Mouse (Mus musculus) 3T3-L1 (cell line): ENCODE data around the gene Izumo1.

ENCODE experiments used
- DNase-seq: peaks from one replicate; pipeline ENCODE4 v3.0.0-alpha.2; 2015; ENCODE audit warnings: low read depth, low spot score

The Izumo1 gene

DNA sequence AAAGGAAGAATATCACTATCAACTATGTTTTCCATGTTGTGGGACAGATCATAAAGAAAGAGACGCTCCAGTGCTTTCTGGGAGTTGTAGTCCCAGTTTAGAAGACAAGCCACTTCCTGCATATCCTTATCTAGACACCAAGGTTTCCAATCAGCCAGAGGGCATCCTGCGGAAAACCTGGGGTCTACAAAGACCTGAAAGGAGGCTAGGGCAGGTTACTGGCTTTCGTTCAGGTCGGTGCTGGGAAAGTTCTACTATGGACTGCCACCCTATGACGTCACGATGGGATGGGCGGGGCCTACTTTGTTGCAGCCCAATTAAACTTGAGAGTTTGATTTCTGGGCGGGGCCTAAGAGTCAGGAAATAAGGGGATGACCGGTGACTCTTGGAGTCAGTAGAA is at the start of gene Izumo1:
Gene Izumo1 (plus strand): TSS at position 369 of the 400 bp plus-strand sequence.
- DNase-seq = no peak

DNA sequence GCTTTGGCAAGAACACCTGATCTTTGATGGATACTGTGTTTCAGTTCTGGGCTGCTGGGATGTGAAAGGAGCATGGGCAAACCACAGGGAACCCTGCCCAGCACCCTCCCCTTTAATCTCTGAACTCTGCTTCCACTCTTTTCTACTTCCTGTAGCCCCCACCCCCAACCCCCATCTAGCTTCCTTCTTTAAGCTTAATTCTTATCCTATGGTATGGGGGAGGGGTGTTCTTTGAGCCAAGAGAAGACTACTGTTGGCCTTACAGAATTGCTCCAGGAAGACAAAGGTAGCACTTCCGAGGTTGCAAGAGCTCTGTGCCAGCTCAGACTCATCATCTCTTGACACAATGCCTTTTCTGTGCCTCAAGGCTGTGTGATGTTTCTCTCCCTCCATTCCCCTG is 49.6 kb upstream of the Izumo1 start:
- DNase-seq = no peak

DNA sequence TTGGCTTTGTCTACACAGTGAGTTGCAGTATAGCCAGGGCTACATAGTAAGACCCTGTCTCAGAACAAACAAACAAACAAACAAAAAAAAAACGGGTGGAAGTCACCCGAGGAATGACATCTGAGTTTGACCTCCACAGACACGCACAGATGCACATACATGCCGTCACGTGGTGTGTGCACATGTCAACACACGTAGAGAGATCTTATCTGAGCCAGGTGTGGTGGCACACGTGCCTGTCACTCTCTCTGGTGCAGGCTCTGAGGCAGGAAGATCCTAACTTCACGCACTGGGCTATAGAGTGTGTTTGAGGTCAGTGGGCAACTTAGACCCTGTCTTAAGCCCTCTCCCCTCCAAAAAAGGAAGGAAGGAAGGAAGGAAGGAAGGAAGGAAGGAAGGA is 47.7 kb upstream of the Izumo1 start:
- DNase-seq = no peak

DNA sequence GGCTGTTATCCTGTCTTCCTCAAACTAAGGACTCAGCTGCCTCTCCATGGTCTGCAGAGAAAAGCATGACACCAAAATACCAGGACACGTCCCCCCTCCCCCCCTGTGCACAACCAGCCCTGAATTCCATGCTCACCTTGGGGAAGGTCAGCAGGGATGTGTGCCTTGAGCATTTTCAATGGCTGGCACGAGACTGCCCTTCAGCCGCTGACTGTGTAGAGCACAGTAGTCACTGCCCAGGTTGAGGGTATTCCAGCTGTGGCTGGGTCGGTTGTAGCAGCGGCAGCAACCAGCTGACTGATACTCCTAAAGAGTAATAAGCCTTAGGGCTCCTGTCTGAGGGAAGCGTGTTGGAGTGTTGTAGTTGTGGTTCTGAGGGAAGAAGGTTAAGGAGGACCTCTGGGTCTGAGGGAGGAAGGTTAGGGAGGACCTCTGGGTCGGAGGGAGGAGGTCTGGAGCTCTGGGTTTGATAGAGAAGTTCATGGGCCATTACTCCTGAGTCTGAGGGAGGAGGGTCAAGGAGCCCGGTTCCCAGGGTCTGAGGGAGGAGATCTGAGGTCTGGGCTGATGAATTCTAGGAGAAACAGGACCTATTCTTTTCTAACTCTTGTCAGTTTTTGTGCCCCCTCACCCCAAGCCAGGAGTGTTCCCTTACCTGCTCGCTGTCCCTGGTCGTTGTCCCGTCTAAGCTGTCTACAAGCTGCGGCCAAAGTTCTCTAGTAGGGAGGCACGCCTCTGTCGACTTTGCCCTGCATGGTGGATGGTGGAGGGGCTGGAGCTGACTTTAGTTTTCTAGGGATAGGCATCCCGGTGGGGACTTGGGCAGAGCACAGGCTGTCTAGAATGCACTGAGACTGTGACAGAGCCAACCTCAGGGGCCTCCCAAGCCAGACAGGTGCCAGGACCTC is 46.9 kb upstream of the Izumo1 start:
- no peak for DNase-seq

DNA sequence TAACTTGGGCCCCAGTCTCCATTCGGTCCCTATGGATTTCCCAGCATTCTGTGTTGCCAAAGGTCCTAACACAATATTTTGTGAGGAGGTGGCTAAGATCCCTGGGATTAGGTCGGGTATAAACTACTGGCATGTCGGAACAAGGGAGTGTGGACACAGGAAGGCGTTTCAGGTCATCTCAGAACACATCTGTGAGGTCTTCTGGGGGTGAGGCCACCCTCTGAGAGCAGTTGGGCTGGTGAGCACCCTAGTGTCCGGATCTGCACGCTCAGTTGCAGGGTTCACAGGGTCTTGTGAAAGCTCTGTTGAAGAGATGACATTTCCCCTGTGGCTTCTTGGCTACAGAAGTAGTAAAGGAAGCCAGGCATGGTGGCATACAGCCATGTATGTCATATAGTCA is 35.7 kb upstream of the Izumo1 start:
- no peak for DNase-seq

DNA sequence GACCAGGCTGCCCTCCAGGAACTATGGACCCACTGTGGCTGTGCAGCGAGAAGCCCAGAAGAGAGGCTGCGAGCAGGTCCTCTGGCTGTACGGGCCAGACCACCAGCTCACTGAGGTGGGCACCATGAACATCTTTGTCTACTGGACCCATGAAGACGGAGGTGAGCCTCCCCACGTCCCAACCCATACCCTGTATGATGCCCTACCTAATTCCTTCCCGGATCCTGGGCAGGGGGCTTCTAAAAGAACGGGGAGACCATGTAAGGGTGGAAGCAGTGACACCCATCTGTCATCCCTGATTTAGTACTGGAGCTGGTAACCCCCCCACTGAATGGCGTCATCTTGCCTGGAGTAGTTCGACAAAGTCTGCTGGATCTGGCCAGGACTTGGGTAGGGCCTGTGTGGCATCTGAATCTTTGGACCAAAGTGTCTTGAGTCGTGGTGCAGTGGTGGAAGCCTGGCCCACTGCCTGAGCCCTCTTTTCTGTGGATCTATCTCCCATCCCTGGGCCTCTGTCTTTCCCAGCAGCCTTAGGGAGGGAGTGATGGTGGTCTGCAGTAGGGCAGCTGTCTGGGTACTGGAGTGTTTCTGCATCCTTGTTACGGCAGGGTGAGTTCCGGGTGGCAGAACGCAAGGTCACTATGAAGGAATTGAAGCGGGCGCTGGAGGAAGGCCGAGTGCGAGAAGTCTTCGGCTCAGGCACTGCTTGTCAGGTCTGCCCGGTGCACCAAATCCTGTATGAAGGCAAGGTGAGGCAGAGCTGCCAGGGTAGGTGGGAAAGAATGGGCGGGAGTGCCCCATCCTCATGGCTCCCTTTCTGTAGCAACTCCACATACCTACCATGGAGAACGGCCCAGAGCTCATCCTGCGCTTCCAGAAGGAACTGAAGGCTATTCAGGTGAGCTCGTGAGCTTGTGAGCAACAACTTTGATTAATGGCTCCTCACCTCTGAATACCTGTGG is 33.7 kb upstream of the Izumo1 start:
- no peak for DNase-seq

DNA sequence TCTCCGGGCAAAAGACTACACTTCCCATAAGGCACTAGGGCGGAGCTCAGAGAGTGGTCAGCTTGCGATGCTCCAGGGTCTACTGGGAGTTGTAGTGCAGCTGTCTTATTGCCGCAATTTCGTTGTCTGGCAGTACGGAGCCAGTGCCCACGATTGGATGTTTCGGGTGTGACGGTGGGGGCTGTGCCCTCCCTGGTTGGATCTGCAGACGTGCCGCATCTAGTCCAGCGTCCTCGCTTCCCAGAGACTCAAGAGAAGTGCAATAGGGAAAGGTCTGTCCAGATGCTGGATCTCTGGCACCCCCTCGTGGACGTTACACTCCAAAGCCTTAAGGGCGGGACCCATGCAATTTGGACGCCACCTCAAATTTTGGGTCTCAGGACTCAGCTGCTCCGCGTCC is 32.4 kb upstream of the Izumo1 start:
- DNase-seq = peak; percentile 97

DNA sequence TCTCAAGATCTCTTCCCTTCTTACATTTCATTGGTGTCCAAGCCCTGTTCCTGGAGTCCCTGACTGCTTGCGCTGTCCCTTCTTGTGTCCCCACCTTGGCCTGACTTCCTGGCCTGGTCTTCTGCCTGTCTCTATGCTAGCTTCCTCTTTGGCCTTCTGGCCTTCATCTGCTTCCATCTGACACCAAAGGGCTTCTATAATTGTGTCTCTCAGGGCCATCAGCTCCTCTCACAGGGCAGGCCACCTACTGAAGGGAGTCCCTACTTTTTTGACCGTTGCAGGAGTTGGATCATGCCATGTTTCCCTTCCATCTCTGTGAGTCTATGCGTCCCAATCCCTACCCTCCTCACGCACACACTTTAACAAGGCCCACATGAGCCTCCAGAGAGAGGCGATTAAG is 31.7 kb upstream of the Izumo1 start:
- no peak for DNase-seq

DNA sequence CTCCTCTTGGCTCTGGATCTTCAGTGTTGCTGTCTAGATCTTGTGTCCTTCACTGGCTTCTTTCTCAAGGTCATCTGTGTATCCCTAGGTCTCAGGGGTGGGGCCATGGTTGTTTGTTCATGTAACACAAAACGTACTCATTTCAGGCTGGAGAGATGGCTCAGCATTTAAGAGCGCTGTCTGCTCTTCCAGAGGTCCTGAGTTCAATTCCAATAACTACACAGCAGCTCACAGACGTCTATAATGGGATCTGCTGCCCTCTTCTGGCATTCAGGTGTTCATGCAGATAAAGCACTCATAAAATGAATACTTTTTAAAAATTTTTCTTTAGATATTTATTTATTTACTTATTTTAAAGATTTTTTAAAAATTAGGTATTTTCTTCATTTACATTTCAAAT is 30.7 kb upstream of the Izumo1 start:
- peak; percentile 51 for DNase-seq

DNA sequence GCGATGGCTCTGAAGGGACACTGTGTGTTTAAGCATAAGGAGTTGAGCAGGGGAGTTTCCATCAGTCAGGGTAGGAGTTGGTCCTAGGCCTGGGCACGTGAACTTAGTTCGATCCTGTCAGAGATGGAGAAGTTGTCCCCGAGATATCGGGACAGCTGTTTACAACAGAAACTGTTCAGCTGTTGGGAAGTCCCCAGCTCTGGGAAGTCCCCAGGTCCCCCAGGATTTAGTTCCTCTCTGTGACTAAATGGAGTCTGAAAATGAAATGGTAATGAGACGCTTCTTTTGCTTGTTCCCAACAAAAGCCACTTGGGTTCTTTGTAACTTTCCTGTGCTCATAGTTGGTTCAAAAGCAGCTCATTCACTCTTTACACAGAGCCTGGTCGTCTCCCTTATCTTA is 29.7 kb upstream of the Izumo1 start:
- DNase-seq = no peak

DNA sequence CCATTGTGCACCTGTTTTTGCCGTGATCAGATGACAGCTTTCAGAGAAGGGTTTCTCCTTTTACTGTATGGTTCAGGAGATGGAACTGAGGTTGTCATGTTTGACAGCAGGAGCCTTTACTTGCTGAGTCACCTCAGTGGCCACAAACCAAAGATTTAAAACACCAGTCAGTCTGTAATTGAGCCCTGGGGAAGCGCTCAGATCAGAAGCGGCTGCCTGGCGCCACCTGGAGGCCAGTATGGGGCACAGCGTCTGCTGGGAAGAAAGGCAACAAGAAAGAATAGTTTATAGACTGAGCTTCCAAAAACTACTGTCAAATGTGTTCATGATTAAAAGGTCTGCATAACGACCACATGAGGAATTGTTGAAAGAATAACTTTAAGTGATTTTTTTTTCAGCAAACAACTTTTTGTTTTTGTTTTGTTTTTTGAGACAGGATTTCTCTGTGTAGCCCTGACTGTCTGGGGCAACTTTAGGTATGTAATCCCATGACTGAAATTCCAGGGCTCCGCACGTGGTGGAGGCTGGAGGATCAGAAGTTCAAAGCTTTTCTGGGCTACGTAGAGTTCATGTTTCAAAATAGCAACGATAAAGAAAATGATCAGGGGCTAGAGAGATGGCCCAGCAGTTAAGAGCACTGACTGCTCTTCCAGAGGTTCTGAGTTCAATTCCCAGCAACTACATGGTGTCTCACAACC is 28.3 kb upstream of the Izumo1 start:
- peak; percentile 88 for DNase-seq

DNA sequence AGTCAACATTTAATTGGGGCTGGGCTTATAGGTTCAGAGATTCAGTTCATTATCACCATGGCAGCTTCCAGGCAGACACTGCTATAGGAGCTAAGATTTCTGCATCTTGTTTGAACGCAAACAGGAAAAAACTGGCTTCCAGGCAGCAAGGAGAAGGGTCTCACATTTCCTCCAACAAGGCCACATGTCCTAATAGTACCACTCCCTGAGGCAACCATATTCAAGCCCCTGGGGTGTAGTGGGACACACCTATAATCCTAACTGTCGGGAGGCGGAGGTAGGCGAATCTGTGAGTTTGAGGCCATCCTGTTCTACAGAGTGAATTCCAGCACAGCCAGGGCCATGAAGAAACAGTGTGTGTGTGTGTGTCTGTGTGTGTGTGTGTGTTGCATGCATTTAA is 26.4 kb upstream of the Izumo1 start:
- no peak for DNase-seq

DNA sequence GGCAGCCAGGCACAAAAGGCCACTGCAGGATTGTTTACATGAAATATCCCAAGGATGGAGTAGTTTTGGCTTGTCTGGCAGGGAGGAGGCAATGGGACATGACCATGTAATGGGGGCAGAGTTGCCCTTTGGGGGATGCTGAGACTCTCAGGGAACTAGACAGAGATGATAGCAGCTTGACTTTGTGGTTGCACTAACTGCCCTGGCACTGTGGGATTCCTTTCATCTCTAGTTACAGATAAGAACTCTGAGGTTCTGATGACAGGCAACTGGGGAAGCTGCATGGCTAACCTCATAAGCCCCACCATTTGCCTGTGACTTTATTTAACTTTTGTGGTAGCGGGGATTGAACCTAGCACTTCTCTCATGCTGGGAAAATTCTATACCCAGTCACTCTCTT is 25.5 kb upstream of the Izumo1 start:
- no peak for DNase-seq

DNA sequence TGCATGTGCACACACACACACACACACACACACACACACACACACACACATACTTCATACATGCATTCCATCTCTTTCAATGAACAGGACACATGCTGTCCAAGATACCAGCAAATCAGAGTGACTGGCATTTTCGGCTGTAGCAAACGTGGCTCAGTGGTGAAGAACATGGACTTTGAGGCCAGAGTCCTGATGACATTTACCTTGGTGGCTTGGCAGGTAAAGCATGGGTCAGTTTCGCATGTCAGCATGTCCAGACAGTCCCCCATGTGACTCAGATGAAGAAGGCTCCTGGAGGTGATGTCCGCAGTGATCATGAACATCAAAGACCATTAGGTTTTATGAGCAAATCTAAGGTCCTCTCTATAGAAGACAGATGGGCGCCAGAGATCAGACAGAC is 24.6 kb upstream of the Izumo1 start:
- DNase-seq = no peak

DNA sequence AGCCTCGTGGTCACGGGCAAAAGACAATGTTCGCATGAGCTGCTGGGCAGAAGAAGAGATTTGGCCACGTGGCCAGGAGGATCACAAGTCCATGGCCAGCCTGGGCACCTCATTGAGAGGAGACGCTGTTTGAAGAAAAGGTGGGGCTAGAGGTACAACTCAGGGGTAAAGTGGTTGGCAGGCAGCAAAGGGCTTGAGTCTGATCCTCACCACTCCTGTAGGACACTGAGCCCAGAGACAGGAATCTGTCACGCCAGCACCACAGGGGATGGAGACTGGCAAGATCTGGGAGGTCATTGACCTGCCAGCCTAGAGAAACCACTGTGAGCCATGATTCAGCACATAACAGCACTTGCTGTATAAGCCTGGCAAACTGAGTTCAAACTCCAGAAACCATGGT is 24.1 kb upstream of the Izumo1 start:
- DNase-seq = no peak

DNA sequence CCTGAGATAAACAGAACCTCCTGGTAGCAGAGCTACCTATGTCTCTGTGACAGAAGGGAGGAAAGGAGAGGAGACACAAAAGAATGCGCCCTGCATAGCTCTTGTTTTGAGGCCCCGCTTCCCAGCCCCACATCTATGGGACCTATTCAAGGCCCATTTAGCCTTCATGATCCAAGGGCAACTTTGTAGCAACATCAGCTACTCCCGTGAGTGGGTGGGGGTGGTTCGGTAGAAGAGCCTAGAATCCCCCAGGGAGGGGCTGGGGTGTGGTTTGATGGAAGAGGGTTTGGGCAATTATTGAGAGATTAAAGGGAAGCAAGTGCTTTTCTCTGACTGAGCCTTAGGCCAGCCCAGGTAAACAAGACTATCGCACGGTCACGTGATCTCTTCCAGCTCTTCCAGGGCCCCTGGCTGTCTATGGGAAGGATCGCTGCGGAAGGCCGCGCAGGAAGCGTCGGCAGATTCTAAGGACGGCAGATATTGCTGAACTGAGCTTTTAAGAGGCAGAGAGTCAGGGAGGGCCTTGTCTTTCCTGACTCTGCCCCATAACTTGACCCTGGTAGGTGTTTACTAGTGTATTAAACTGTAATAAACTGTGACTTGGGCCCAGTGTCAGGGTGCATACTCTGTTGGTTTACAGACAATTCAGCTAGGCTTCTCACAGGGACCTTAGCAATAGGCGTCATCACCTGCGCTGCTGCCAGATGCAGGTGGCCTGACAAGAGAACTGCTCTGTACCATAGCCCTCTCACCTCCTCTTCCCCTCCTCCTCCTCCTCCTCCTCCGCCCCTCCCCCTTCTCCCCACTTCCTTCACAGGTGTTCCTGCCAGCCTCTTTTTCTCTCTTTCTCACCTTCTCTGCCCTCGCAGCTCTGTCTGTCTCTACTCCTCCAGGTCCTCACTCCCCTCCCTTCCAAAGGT is 22.4 kb upstream of the Izumo1 start:
- DNase-seq = no peak

DNA sequence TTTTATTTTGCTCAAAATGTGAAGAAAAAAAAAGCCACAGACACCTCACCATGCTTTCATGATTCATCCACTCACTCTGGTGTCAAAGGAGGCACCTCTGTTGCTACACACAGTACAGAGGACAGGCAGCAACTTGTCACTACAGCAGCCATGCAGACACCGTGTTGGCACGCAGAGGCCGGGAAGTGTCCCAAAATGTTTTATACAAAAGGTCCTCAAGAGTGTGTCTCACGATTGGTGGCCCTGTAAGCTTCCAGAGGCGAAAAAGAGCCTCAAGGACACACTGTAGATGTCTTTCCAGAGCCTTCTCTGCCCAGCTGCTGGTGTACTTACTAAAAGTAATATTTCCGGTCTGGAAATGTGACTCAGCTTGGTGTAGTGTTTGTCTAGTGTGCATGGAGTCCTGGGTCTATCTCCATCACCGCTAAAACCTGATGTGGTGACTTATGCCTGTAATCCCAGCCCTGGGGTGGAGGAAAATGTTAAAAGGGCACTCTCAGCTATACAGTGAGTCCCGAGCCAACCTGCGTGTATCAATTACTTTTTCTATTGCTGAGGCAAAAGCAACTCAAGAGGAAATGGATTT is 15.8 kb upstream of the Izumo1 start:
- DNase-seq = no peak

DNA sequence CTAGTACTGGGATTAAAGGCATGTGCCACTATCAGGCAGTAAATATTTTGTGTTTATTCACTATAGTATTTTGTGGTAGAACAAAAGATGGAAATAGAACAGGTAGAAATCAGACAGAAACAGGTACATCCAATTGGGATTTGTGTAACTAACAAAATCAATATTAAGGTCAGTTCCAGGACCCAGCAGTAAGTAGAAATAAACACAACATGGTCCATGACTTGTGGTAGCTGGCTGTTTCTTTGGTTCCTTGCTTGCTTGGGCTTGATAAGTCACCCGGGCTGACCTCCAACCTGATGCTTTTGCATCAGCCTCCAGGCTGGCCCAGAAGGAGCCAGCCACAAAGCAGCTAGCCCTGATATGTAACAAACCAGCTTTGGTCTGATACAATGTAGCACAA is 12.1 kb upstream of the Izumo1 start:
- DNase-seq = no peak

DNA sequence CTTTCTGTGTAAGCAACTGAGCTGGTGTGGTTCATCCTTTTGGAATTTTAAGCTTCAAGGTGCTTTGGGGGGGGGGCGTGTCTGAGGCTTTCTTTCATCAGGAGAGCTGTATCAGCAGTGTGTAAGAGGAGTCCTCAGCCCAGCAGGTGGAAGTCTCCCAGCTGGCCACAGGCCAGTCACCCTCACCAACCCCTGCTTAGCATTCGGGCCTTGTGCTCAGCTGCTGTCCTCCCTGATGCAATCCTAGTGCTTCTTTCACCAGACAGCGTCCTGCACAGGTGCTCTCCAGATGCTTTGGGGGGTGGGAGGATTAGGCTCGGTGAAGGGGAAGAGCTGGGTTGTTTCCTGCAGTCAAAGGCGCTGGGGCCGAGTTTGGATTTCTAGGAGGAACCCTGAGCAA is 5.3 kb upstream of the Izumo1 start:
- DNase-seq = peak; percentile 57

DNA sequence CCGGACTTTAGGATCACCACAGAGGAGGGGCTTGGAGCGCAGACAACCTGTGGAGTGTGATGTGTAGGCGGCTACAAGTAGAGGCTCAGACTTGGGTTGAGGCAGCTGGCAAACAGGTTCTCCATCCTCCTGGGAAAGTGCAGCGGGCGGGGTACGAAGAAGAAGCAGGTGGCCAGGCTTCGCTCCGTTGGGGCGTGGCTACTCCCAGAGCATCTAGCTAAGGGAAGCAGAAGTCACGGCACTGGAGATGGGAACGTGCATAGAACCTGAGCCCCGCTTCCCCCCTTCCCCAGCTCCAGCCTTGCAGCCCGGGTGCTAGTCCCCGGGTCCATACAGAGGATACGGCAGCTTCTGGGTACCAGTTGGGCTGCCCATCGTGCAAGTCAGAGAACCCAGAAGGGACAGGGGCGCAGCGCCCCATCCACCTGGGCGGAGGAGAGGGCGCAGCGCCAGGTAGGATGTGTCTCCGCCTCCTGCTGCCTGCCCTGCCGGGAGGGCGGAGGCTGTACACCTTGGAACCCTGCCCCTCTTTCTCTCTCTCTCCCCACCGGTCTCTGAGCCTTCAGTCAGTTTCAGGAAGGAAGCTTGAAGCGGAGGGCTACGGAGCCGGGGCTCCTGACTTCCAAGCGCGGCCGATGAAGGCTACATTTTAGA is 4.4 kb upstream of the Izumo1 start, which contains the start of gene Fut1:
Gene Fut1 (plus strand): TSS at position 248 of the 654 bp plus-strand sequence.
- DNase-seq = no peak
